10 mouse cellular contexts compared by ENCODE assay signal in the genomic region with DNA sequence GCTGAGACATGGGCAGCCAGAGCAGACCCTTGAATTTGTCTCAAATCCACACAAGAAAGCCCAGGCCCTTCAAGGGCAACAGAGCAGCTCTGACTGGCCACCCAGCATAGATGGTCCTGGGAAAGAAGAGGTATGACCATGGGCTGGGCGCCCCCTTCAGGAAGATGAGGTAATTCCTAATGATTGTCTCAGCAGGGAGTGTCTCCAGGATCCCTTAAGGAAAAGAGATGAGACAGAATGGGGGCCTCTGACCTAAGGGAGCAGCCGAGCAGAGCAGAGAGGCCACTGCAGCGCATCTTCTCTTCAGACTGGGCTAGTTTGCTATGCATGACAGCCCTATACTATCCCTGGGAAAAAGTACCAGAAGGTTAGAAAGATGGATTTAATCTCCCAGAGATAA. TPM values are rescaled to one million over a fixed set of nuclear protein-coding genes. Genes with fewer than 3 reads are reported as not detected.
DNase-seq lines count a peak whose midpoint lies in the region; ATAC-seq and TF ChIP-seq lines count a peak whose summit lies in the region.
"Had no signal": no experiment of that assay in that cellular context is flagged by ENCODE, and none has a peak within 500 bp of the region (broad histone marks: within the 10 kb centered on the region; RNA-seq: fewer than 3 reads in every experiment).

No protein-coding gene starts in this region.

- ATAC-seq in Patski, result no peak
- peak; percentile 59; the same call in 1 of the 2 replicates for ATAC-seq in lung, embryonic 16.5 days (ENCODE audit: low read depth)

- CTCF ChIA-PET in Patski (lab: Charles Lee), result no interaction called here

- no peaks in the 10 kb centered on the region for H3K27me3 ChIP-seq in Patski
- no peaks in the 10 kb centered on the region; the same call in 1 of the 2 replicates for H3K27me3 ChIP-seq in lung, embryonic 16.5 days (ENCODE audit: control insufficient read depth, insufficient read depth, low read depth, low read length)

- H3K9ac ChIP-seq in lung, embryonic 16.5 days (ENCODE audit: low read length), result no peak overlapping the region

- 31% methylated on average over 3 of the region's 3 CpGs for WGBS in lung, embryonic 16.5 days

- H3K4me3 ChIP-seq in lung, embryonic 16.5 days (ENCODE audit: low read length), result no peak overlapping the region
- H3K4me3 ChIP-seq: myocyte had no signal

- POLR2A ChIA-PET in Patski (lab: Charles Lee), result no interaction called here

- no peak overlapping the region for H3K27ac ChIP-seq in lung, embryonic 16.5 days (ENCODE audit: low read length)

- in situ Hi-C loops in Patski (cut with MboI; ENCODE audit: low pct_unique_long_range_greater_than_20kb), result no loop called here

- TF ChIP-seq CTCF in Patski (IDR thresholded peaks at IDR 0.05), result peak; percentile 34

- no peaks in the 10 kb centered on the region for H3K36me3 ChIP-seq in lung, embryonic 16.5 days (ENCODE audit: control insufficient read depth, insufficient read depth, low read length)

- H3K4me2 ChIP-seq in lung, embryonic 16.5 days (ENCODE audit: low read depth, low read length), result no peak overlapping the region

- peak; percentile 47 to 60 for DNase-seq in left cerebral cortex, adult 18-20 months (ENCODE audit: low spot score in 2 of 2)
- DNase-seq in left cerebral cortex, adult 11 months (ENCODE audit: low spot score), result no peak
- no peak for DNase-seq in Patski (ENCODE audit: low read depth, low spot score)
- DNase-seq in embryo, embryonic 10.5 days (ENCODE audit: low spot score), result peak; percentile 75
- DNase-seq in kidney, adult 18-20 months, result peak; percentile 72
- DNase-seq in MN1 (ENCODE audit: low spot score), result no peak
- DNase-seq in cerebellum, adult 9-11 months, result no peak

- H3K4me1 ChIP-seq in lung, embryonic 16.5 days (replicated peaks; ENCODE audit: control insufficient read depth, insufficient read depth, low read length), result no peaks in the 10 kb centered on the region

- no peaks in the 10 kb centered on the region for H3K9me3 ChIP-seq in lung, embryonic 16.5 days (ENCODE audit: control insufficient read depth, low read length)

RNA-seq across cellular contexts. Expression of a gene that starts 9.7 kb away (rescaled TPM):
- 1 to 10 TPM; 2.1 to 4.0 TPM for total RNA-seq in left cerebral cortex, adult 18-20 months (2021)
- not detected for polyA plus RNA-seq in Patski (2021)
- 7.1 and 7.7 TPM in 2 replicates for polyA plus RNA-seq in lung, embryonic 16.5 days (2015; fragmentation: Nextera tagmentation; extraction: Ambion mirVana)
- total RNA-seq: hematopoietic stem cell, adult 5-6 weeks had no signal
- polyA plus RNA-seq: myocyte had no signal

RNA-seq across cellular contexts. Expression of a gene that starts 27.1 kb away (rescaled TPM):
- not detected for total RNA-seq in left cerebral cortex, adult 18-20 months (2021)
- polyA plus RNA-seq in Patski (2021), result not detected
- 0.06 and 0.08 TPM in 2 replicates for polyA plus RNA-seq in lung, embryonic 16.5 days (2015; fragmentation: Nextera tagmentation; extraction: Ambion mirVana)
- total RNA-seq: hematopoietic stem cell, adult 5-6 weeks had no signal
- polyA plus RNA-seq: myocyte had no signal

RNA-seq across cellular contexts. Expression of a gene that starts 40.1 kb away (rescaled TPM):
- not detected for total RNA-seq in left cerebral cortex, adult 18-20 months (2021)
- not detected for polyA plus RNA-seq in Patski (2021)
- not detected in 2 replicates for polyA plus RNA-seq in lung, embryonic 16.5 days (2015; fragmentation: Nextera tagmentation; extraction: Ambion mirVana)
- total RNA-seq: hematopoietic stem cell, adult 5-6 weeks had no signal

Comparison
In these comparisons a context has a peak if more than half of its experiments do, and no peak if none do; other contexts are left out.
1. DNase-seq: peak in left cerebral cortex, adult 18-20 months (2 of 2), embryo, embryonic 10.5 days (single experiment) and kidney, adult 18-20 months (single experiment); none in left cerebral cortex, adult 11 months (single experiment), Patski (single experiment), MN1 (single experiment) and cerebellum, adult 9-11 months (single experiment).